Mouse (Mus musculus): ENCODE measurements around the gene Krt35. TPM values are rescaled to one million over a fixed set of nuclear protein-coding genes. Genes with fewer than 3 reads are reported as not detected.

Krt35 gene
- total and polyA plus RNA-seq, 2 experiments from 2014 or later = 0.60 TPM; not detected in 1

DNA sequence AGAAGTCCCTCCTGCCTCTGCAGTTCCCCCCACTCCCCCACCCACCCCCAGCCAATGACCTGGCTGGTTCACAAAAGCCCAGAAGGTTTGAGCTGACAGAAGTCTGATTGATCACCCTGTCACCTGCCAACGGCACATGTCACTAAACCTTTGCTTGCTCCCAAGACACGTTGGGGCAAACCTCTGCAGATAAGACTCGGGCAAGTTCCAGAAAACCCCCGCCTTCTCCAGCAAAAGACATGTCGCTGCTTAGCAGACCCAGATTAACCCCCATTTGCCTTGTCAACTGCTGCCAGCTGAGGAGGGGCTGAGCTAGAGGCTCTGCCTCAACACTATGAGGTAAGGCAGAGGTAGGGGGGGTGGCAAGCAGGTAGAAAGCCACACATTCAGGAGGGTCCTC, 40.5 kb upstream of the Krt35 start:
- H3K4me3 ChIP-seq (ENCODE audit: low read depth, low read length) = no peak overlapping the region
- no peak overlapping the region for H3K4me2 ChIP-seq (ENCODE audit: low read depth, low read length, poor library complexity, severe bottlenecking)
- no peaks in the 10 kb centered on the region for H3K4me1 ChIP-seq (ENCODE audit: insufficient read depth, low read length)
- no peak overlapping the region for H3K27ac ChIP-seq (ENCODE audit: low read depth, low read length)
- H3K9ac ChIP-seq (replicated peaks; ENCODE audit: low read length, poor library complexity, severe bottlenecking) = no peak overlapping the region
- no peaks in the 10 kb centered on the region for H3K9me3 ChIP-seq (ENCODE audit: low read length)
- no peaks in the 10 kb centered on the region for H3K36me3 ChIP-seq (ENCODE audit: insufficient read depth, low read length)
- DNase-seq (ENCODE audit: low spot score) (no peak), ATAC-seq (ENCODE audit: low FRiP score) (no peak)
- WGBS = 21% methylated on average over 5 of the region's 5 CpGs
- no peak for TF ChIP-seq CTCF (IDR thresholded peaks at IDR 0.05)
- no peaks in the 10 kb centered on the region for H3K27me3 ChIP-seq (ENCODE audit: insufficient read depth, low read length)

DNA sequence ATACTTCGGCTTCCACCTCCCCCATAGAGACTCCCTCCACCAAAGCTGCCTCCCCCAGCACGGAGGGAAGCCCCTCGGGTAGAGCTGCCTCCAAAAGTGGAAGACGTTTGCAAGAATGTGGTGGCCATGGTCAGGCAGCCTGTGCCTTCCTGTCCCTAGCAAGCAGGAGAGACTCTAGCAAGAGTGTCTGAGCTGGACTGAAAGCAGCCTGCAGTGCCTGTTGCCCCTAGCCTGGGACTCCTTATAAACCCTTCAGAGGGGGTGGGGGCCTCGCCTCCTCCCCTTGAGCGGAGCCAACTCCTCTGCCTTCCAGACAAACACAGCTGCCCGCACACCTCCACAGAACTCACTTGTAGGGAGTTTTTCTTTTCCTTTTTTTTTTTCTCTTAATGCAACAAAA, 39.7 kb upstream of the Krt35 start, which contains the start of gene Krt15:
Gene Krt15, minus strand, starts transcription at position 198 of the 400 bp plus-strand sequence.
- H3K9ac ChIP-seq (replicated peaks; ENCODE audit: low read length, poor library complexity, severe bottlenecking) = no peak within 1 kb of the TSS
- H3K27me3 ChIP-seq (ENCODE audit: insufficient read depth, low read length) = no peaks in the 10 kb centered on the region
- H3K4me3 ChIP-seq (ENCODE audit: low read depth, low read length) = no peak within 1 kb of the TSS
- no peak for ATAC-seq (ENCODE audit: low FRiP score)
- no peaks in the 10 kb centered on the region for H3K9me3 ChIP-seq (ENCODE audit: low read length)
- no peak for DNase-seq (ENCODE audit: low spot score)
- WGBS = 64% methylated on average over 7 of the region's 7 CpGs
- no peaks in the 10 kb centered on the region for H3K4me1 ChIP-seq (ENCODE audit: insufficient read depth, low read length)
- no peak within 1 kb of the TSS for H3K27ac ChIP-seq (ENCODE audit: low read depth, low read length)
- no peak within 1 kb of the TSS for H3K4me2 ChIP-seq (ENCODE audit: low read depth, low read length, poor library complexity, severe bottlenecking)
- no peaks in the 10 kb centered on the region for H3K36me3 ChIP-seq (ENCODE audit: insufficient read depth, low read length)
- TF ChIP-seq CTCF (IDR thresholded peaks at IDR 0.05) = no peak

GRCm38 (mm10) chr11:100124901-100125300, 28.9 kb upstream of the Krt35 start:
- Histone ChIP-seq H3K9ac (replicated peaks; ENCODE audit: low read length, poor library complexity, severe bottlenecking) (no peak overlapping the region), H3K4me3 (ENCODE audit: low read depth, low read length) (no peak overlapping the region), H3K36me3 (ENCODE audit: insufficient read depth, low read length) (no peaks in the 10 kb centered on the region), H3K27me3 (ENCODE audit: insufficient read depth, low read length) (no peaks in the 10 kb centered on the region), H3K9me3 (ENCODE audit: low read length) (no peaks in the 10 kb centered on the region), H3K4me1 (ENCODE audit: insufficient read depth, low read length) (no peaks in the 10 kb centered on the region), H3K4me2 (ENCODE audit: low read depth, low read length, poor library complexity, severe bottlenecking) (no peak overlapping the region), H3K27ac (ENCODE audit: low read depth, low read length) (no peak overlapping the region)
- no peak for TF ChIP-seq CTCF (IDR thresholded peaks at IDR 0.05)
- WGBS = 77% methylated on average over 7 of the region's 7 CpGs
- DNase-seq (ENCODE audit: low spot score) = no peak
- no peak for ATAC-seq (ENCODE audit: low FRiP score)

- H3K9me3 ChIP-seq (ENCODE audit: low read length) = no peaks in the 10 kb centered on the region
- TF ChIP-seq CTCF (IDR thresholded peaks at IDR 0.05) = no peak
- H3K4me3 ChIP-seq (ENCODE audit: low read depth, low read length) = no peak within 1 kb of the TSS
Measured at GRCm38 (mm10) chr11:100121466-100121865, 25.4 kb upstream of the Krt35 start, which contains the start of gene Krt13. TSS of gene Krt13 (minus strand) at chr11:100121566.

GRCm38 (mm10) chr11:100120331-100120730, 24.3 kb upstream of the Krt35 start:
- Histone ChIP-seq H3K27ac (ENCODE audit: low read depth, low read length) (no peak overlapping the region), H3K4me2 (ENCODE audit: low read depth, low read length, poor library complexity, severe bottlenecking) (no peak overlapping the region), H3K27me3 (ENCODE audit: insufficient read depth, low read length) (no peaks in the 10 kb centered on the region), H3K9ac (replicated peaks; ENCODE audit: low read length, poor library complexity, severe bottlenecking) (no peak overlapping the region), H3K9me3 (ENCODE audit: low read length) (no peaks in the 10 kb centered on the region), H3K4me1 (ENCODE audit: insufficient read depth, low read length) (no peaks in the 10 kb centered on the region), H3K4me3 (ENCODE audit: low read depth, low read length) (no peak overlapping the region), H3K36me3 (ENCODE audit: insufficient read depth, low read length) (no peaks in the 10 kb centered on the region)
- DNase-seq (ENCODE audit: low spot score) (no peak), ATAC-seq (ENCODE audit: low FRiP score) (no peak)
- 92% methylated on average over 5 of the region's 5 CpGs for WGBS
- no peak for TF ChIP-seq CTCF (IDR thresholded peaks at IDR 0.05)

More at GRCm38 (mm10) chr11:100121466-100121865, 25.4 kb upstream of the Krt35 start, which contains the start of gene Krt13:
- Histone ChIP-seq H3K36me3 (ENCODE audit: insufficient read depth, low read length) (no peaks in the 10 kb centered on the region), H3K27ac (ENCODE audit: low read depth, low read length) (no peak within 1 kb of the TSS), H3K4me2 (ENCODE audit: low read depth, low read length, poor library complexity, severe bottlenecking) (no peak within 1 kb of the TSS), H3K4me1 (ENCODE audit: insufficient read depth, low read length) (no peaks in the 10 kb centered on the region), H3K27me3 (ENCODE audit: insufficient read depth, low read length) (no peaks in the 10 kb centered on the region), H3K9ac (replicated peaks; ENCODE audit: low read length, poor library complexity, severe bottlenecking) (no peak within 1 kb of the TSS)
- ATAC-seq (ENCODE audit: low FRiP score) (no peak), DNase-seq (ENCODE audit: low spot score) (no peak)
- WGBS = 89% methylated on average over 3 of the region's 3 CpGs

DNA sequence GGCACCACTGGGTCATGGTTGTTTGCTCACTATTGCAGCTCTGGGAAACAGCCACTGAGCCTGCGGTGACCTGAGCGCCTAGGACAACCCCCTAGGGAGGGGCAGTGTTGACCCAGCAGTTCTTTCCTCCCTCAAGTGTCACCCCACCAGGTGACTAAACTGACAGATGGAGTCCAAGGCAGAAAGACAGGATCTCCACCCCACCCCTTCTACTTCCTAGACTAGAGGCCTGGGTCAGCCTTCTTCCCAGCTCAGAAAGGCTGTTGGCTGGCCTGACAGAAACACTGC, 17.6 kb upstream of the Krt35 start:
- no peak for ATAC-seq (ENCODE audit: low FRiP score)

More for the DNA sequence above, 17.6 kb upstream of the Krt35 start:
- Histone ChIP-seq H3K9ac (replicated peaks; ENCODE audit: low read length, poor library complexity, severe bottlenecking) (no peak overlapping the region), H3K27me3 (ENCODE audit: insufficient read depth, low read length) (no peaks in the 10 kb centered on the region), H3K27ac (ENCODE audit: low read depth, low read length) (no peak overlapping the region), H3K4me3 (ENCODE audit: low read depth, low read length) (no peak overlapping the region), H3K36me3 (ENCODE audit: insufficient read depth, low read length) (no peaks in the 10 kb centered on the region), H3K9me3 (ENCODE audit: low read length) (no peaks in the 10 kb centered on the region), H3K4me1 (ENCODE audit: insufficient read depth, low read length) (no peaks in the 10 kb centered on the region), H3K4me2 (ENCODE audit: low read depth, low read length, poor library complexity, severe bottlenecking) (no peak overlapping the region)
- TF ChIP-seq CTCF (IDR thresholded peaks at IDR 0.05) = no peak
- 91% methylated on average over 2 of the region's 2 CpGs for WGBS
- no peak for DNase-seq (ENCODE audit: low spot score)

All from midbrain, postnatal 0 days (tissue).